Mouse (Mus musculus): ENCODE measurements at regions not wholly inside any gene's neighbourhood (a gene's known extent, or its start where the extent isn't known, plus 50 kb on each side); places are given as distances from the start of the nearest gene placed in this dataset.
A peak's percentile ranks its signal among the peaks of the same experiment; 100 is the strongest.

DNA sequence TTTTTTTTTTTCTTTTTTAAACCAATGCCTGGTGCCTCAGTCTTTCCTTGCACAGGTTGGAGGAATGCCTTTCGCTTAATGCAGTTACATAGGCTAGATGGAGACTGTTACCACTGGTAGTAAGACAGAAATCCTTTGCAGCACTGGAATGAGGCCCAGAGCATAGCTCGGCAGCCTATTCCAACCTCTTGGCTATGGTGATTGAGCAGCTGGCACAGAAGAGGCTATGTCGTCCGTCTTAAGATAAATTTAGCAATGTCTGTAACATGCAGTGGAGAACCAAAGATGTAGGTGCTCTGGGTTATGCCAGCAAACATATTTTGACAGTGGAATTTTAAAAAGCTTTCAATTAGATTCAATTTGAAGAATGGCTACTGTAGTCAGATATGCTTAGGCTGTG, 343.2 kb upstream of the Fam98a start:
- DNase-seq (ENCODE audit: low spot score) = no peak

DNA sequence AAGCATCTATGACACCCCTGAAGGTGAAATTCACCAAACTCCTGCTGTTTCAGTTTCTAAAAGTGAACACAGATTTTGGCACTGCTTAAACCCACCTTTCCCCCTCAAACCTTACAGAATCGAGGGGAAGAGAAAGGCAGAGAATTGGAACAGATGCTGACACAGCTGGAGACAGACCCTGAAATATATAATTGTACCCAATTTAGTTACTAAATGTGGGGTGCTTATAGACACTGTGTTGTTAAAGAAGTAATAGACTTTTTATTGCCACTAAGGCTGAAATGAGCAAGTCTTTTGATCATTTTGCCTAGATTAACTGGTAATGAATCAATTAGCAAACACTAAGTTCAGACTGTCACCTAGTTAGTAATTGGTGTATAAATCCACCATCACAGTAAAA, 341.8 kb upstream of the Fam98a start:
- DNase-seq (ENCODE audit: low spot score) = no peak

DNA sequence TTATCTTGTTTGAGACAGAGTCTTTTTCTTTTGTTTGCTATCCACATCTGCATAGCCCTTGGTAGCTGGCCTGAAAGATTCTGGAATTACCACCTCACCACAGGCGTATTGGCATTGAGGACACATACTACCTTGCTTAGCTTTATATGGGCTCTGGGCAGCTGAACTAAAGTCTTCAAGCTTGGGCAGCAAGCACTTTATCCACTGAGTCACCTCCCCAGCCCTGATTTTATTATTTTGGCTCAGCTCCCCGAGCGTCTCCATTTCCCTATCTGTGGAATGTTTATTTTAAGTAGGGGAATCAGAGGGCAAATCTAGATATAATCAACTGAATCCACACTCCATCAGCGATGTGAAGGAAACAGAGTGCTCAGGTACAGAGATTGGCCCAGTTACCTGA, 340.4 kb upstream of the Fam98a start:
- DNase-seq (ENCODE audit: low spot score) = no peak

DNA sequence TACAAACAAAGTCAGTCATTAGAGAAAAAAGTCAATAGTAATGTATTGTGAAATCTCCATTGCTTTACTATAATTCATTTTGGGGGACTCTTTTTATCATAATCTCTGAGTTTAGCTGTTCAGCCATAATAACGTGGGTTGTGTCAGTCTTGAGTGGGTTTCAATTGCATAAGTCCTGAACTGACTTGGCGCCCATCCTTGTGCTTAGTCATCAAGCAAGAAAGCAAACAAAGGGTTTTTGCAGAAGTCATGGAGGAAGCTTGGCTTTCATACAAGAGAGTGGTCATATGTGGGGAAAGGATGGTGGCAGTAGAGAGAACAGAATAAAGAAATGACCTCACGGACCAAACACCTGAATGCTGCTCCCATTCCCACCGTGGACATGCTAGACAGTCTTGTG, 339.8 kb upstream of the Fam98a start:
- no peak for DNase-seq (ENCODE audit: low spot score)

DNA sequence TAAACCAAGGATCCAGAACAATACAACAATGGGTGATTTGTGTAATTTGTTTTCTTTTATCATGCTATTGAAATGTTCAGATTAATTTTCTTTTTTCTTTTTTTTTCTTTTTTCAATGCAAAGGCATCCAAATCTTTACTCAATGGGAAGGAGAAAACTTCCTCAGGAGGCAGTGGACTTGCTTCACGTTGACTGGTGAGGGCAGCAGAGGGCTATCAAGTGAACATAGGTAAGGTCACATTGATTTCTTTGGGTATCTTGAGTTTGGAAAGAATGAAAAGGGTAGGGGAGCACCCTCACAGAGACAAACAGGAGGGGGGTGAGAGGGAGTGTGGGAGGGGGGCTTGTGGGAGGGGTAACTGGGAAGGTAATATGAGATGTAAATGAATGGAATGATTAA, 326.1 kb upstream of the Fam98a start:
- peak; percentile 8 for DNase-seq (ENCODE audit: low spot score)

DNA sequence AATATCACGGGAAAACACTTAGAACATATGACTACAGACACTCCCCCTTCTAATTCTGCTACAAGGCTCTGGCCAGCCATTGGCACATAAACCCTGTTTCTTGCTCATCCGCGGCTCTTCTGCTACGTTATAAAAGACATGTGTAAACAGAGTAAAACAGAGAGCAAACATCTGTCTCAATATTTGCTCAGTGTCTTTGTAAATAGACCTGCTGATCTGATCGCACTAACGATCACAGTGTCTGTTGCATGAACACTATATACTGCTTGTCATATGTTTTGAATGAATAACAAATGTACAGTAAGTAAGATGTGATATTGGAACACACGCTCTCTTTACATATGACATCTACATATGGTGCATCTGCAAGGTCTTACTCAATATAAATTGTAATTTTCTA, 325.1 kb upstream of the Fam98a start:
- no peak for DNase-seq (ENCODE audit: low spot score)

DNA sequence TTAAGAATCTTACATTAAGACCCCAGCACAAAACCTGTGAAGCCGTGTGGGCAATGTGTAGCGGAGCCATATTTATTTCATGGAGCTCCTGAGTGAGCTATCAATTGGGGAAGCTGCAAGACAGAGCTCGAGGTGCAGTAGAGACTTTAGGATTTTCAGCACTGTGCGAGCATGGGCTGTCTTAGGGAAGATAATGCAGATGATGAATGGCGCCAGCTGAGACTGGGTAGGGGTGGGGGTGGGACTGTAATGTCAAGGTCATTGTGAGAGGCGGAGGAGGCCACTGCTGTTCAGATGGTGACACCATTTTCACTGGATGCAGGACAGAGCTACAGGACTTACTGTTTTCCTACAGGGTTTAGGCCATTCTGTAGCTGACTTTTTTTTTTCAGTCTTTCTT, 322.8 kb upstream of the Fam98a start:
- DNase-seq (ENCODE audit: low spot score) = no peak

DNA sequence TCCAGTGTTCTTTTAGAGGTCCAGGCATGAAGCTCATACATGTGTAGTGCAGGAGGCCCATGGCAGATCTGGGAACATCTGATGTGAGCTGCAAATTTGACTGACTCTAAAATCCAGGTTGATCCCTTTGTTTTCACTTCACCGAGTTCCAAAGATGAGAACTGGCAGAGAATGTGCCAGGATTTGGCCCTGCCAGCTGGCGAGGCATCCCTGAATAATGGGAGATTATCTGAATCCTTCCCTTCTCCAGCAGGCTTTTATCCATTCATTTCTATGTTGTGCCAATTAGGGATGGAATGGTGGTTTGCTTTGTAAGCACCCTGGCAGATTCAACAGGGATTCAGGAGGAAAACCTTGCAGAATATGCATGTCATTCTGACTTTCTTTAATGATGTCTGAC, 318.7 kb upstream of the Fam98a start:
- DNase-seq (ENCODE audit: low spot score) = no peak

DNA sequence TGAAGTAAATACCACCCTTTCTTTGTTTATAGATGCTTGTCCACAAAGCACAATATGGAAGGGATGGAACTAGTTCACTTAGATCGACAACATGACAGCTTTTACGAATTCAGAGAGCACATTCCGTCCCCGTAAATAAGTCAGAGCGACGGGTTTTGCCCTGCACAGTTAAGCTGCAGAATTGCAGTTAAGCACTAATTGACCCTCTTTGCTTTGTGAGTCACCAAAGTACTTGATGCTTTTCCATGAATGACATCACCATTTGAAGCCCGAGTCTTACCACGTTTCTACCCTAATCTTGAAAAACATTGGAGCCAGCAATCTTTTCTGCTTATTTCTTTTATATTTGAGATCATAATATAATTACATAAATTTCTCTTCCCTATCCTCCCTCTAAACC, 305.3 kb upstream of the Fam98a start:
- no peak for DNase-seq (ENCODE audit: low spot score)

DNA sequence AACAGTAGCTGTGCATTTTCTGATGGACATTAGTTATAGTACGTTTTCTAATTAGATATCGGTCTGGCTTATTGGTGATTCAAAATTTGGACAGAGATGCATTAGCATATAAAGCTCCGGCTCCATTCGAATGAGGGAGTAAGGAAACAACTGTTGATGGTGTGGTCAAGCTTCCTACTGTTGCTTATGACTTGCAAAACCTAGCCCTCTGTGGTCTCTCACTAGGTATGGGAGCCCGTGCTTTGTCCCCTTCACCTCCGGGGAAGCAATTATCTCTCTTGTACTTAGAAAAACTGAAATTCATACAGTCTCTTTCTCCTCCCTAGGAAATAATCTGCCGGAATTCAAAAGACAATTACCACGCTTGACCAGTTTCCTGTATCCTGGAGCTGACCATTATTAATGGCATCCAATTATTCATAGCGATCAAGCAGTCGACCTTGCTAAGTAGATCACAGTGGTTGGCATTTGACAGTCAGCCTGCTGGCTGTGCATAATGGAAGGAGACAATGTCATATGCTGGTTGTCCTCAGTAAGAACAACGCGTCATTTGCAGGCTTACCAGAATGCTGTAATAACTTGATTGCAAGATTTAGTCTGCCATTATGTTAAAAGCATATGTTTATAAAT, 264.4 kb upstream of the Fam98a start:
- DNase-seq (ENCODE audit: low spot score) = no peak

DNA sequence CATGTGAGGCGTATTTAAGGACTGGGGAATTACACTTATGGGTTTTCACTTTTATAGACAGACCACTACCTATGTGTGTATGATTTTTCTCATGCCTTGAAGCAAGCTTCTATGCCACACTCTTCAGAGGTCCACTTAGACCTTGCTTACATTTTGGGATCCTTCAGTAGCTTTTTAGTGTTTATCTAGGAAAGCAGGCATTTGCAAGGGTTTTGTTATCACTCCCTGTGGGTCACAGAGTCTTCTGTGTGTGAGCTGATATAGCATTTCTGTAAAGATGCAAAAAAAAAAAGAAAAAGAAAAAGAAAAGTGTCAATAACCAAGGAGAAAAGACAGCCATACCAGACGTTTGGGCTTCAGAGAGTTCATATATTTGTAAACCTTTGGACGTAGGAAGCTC, 260.4 kb upstream of the Fam98a start:
- DNase-seq (ENCODE audit: low spot score) = no peak

DNA sequence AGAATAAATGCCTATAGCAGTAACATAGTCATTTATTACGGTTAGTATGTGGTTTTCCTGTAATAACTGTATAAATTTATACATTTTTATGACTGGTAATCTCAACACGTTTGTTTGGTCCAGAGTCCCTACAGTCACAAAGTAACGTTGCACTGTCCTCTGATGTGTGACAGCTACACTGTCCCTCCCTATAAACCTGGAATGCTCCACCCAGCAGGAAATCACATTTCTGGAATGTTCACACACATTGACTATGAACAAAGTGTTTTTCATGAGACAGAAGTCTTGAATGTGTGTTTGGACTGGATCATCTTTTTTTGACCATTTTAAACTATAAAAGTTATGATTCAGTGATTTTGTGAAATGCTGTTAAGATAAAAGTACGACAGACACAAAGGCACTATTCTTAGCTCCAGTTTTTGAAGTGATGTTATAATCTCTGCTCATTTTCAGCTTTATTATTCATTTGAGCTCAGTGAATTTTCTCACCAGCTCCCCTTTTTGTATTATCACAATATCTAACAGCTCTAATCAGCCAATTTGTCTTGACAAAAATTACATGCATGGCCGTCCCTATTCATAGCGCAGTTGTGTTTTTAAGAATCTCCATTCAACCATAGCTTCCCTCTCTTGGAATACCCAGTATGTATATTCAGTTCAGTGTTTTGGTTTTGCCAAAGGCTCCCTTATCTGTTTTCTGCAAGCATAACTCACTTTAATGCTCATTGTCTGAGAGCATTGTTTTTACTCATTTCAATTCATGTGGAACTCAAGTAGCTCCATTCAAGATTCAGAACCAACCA, 257.0 kb upstream of the Fam98a start:
- DNase-seq (ENCODE audit: low spot score) = no peak

DNA sequence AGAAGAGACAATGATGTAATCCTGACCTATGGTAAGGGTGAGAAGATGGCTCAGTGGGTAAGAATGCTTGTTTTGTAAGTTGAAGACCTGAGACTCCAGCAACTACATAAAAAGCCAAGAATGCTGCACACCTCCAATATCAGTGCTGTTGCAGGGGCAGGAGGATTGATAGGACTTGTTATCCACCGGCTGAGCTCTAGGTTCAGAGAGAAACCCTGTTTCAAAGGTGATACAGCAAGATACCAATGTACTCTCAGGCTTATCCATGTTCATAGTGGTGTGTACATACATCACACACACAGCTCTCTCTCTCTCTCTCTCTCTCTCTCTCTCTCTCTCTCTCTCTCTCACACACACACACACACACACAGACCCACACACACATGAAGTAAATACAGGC, 256.3 kb upstream of the Fam98a start:
- DNase-seq (ENCODE audit: low spot score) = no peak

DNA sequence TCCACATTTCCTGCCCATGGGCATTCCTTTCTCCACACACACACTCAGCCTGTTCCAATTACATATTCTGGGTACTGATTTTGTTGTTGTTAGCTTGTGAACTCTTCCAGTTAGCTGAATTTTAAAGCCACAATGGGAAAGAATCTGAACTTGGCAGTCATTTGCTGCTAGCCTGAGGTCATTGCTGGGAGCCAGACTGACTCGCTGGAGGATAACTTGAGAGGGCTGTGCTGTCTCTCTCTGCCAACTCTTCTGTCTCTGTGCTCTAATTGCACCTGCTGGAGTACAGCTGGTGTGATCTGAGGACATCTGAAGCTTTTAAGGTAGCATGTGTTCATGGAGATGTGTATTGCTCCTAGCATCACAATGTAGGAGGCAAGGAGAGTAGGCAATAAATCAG, 252.6 kb upstream of the Fam98a start:
- DNase-seq (ENCODE audit: low spot score) = no peak

DNA sequence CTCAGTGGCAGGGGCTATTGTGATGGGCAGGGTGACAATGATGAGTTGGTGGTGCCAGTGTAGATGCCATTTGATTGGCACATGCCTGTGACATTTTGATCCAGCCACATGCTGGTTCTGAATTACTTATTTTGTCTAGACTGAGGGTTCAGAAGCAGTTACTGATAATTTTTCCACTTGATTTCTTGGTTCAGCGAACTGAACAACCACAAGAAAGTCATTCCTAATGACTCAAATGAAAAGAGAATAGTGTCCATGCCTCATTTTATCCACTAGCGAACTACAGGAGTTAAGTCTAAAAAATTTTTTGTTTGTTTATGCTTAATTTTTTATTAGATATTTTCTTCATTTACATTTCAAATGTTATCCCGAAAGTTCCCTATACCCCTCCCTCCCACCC, 244.6 kb upstream of the Fam98a start:
- DNase-seq (ENCODE audit: low spot score) = no peak

DNA sequence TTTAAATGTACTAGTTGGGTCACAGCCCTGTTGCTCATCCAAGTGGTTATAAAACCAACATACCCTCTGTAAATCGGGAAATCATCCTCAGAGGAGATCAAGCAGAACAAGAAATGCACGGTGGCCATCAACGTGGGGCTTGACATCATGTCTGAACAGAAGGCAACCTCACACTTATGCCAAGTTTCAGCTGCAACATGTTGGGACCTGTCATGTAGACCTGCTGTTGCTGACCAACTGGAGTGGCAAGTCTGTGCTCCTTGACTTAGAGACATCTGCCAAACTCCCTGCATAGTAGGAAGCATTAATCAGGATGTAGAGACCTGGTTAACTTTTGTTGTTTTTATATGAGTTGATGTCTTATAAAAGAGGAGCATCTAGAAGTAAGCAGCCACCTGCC, 244.0 kb upstream of the Fam98a start:
- no peak for DNase-seq (ENCODE audit: low spot score)

DNA sequence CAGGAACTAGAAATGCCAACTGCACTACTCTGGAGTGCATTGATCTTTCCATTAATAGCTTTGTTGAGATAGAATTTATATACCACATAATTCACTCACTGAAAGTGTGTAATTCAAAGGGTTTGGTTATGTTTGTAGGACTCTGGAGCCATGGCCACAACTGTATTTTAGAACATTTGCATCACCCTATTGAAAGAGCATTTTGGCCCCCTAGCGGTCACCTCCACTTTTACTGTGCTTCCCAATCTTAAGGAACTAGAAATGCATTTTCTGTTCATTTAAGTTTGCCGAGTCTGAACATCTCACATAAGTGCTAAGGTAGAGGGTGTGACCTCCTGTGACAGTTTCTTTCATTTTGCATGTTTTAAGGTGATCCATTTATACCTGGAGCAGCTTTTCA, 228.0 kb upstream of the Fam98a start:
- DNase-seq (ENCODE audit: low spot score) = no peak

DNA sequence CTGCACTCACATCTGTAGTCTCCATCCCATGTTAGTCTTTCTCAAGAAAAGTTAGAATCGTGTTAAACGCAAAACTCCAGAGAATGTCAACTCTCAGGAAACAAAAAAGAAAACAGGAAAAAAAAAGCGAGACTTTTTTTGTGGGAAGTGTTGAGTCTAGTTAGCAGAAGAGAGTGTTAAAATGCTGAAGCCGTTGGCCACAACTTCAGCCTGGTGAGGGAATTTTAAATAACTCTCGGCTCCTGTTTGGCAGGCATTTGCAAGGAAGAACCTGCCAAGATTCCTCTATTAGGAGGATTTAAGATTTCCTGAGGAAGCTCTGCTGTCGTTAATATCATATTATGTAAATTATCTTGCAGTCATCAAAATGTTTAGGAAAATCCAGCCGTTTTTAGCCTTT, 224.9 kb upstream of the Fam98a start:
- DNase-seq (ENCODE audit: low spot score) = no peak

DNA sequence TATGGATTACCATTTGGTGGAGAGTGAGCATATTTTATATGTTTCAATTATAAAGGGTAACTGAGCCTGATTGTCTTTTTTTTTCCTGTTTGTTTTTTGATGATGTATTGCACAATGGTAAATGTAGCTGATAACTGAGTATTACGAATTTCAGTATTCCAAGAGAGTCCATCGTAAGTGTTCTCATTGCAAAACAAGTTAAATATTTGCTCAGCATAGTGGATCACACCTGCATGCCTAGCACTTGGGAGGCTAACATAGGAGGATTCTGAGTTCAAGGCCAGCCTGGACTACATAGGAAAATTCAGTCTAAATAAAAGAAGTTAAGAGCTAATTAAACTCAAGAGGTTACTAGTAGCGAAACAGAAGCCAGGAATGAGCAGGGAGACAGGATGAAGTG, 223.8 kb upstream of the Fam98a start:
- DNase-seq (ENCODE audit: low spot score) = no peak

DNA sequence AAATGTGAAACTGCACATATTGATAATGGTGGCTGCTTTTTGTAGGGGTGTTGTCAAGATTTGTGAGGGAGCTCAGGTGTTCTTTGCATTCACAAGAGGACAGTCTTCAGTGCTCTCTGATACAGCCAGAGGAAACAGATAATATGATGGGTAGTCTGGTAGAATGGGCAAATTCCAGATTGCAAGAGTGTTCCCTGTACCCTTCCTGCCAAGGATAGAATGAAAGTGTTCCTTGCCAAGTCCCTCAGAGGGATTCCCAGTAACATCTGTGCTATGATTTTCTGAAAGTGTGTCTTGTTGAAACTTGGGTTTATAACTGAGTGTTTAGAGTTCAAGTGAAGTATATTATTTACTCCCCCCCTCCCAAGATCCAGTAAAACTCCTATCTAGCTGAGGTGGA, 221.1 kb upstream of the Fam98a start:
- no peak for DNase-seq (ENCODE audit: low spot score)

DNA sequence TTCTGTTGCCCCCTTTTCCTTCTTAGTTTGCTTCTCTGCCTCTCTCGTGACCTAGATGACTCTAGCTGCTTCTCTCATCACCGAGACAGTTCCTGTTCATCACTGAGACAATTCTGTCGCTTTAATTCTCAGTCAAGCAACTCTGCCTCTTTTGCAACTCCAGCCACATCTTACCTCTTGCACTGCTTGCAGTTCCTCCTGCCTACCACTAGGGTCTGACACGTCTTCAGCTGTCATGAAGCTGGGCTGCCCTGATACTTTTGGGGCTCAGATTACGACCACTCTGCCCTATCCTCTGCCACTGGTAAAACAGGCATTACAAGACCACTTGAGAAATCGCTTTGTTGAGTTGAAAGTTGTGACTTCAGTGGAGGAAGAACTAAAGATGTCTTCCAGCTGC, 216.9 kb upstream of the Fam98a start:
- DNase-seq (ENCODE audit: low spot score) = no peak

DNA sequence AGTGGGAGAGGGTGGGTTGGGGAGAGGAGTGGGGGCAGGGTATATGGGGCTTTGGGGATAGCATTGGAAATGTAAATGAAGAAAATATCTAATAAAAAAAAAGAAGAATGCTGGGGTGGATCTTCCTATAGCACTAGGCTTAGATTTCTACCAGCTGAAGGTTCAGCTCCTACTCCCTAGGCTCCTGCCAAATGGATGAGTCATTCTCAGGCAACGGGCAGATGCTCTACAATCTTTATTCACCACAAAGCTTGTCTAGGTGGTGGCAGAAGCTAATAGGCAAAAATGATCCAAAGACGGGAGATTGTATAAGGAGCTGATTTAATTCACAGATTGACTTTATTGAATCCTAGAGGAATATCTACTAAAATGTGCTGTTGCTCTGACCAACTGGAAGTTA, 211.6 kb upstream of the Fam98a start:
- no peak for DNase-seq (ENCODE audit: low spot score)

DNA sequence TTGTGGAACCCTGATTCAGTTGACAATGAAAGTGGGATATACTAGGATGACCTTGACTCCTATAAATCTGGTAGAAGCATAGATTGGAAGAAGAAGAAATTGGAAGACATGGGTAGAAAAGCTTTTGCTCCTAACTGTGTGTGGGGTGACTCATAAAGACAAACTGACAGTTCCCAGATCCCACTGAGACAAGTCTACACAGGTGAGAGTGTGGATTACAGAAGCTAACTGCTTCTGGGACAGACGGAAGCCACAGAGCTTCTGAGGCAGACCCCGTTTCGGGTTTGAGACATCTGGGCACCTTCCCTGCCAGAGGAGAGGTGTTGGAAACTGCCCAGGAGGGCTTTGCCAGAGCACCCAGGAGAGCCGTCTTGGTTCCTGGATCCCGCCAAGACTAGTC, 204.7 kb upstream of the Fam98a start:
- DNase-seq (ENCODE audit: low spot score) = no peak

DNA sequence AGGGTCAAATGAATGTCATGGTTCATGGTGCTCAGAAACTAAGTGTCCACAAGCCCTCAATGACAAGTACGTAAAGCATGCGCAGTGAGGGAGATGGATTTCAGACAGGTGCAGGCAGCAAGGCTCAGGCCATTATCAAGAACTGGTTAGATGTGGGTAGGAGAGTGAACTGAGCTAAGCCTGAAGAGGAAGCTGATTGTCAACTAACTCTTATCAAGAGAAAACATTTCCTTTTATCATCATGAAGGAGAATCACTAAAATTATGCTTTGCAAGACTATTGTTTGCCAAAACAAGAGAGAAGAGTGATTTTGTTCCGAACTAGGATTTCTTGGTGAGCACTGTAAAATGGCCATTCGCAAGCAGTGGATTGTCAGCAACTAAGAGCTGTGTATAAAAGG, 164.7 kb upstream of the Fam98a start:
- DNase-seq (ENCODE audit: low spot score) = no peak
